Comparison of ENCODE assay signal across 25 mouse cellular contexts in the genomic region with DNA sequence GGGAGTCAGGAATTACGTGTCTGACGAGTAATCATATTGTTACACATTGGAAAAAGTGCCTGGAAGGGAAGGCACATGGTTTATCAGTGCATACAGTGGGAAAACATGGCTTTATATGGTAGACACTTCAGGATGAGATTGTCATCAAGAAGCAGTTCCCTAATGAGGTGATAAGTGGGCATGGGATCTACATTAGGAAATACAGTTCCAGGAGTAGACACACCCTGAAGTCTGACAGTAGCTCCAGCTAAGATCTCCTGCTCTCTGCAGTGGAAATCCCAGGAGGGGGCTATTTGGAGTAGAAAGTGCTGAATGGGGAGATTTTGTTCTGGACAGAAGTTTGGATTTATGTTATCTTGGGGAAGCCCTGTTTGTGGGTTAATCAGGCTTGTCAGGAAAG. TPM values are rescaled to one million over a fixed set of nuclear protein-coding genes. Genes with fewer than 3 reads are reported as not detected.
A peak's percentile ranks its signal among the peaks of the same experiment; 100 is the strongest.
DNase-seq lines count a peak whose midpoint lies in the region; ATAC-seq and TF ChIP-seq lines count a peak whose summit lies in the region.
"Had no signal": no experiment of that assay in that cellular context is flagged by ENCODE, and none has a peak within 500 bp of the region (broad histone marks: within the 10 kb centered on the region; RNA-seq: fewer than 3 reads in every experiment).

No protein-coding gene starts in this region.

- H3K4me1 ChIP-seq in lung, embryonic 14.5 days (ENCODE audit: insufficient read depth) = no peaks in the 10 kb centered on the region
- H3K4me1 ChIP-seq in lung, embryonic 16.5 days (replicated peaks; ENCODE audit: control insufficient read depth, insufficient read depth, low read length) = no peaks in the 10 kb centered on the region
- H3K4me1 ChIP-seq: embryonic facial prominence, embryonic 13.5 days; embryonic facial prominence, embryonic 15.5 days; forebrain, embryonic 10.5 days; forebrain, embryonic 12.5 days had no signal

- no peak overlapping the region for H3K9ac ChIP-seq in lung, embryonic 14.5 days
- no peak overlapping the region for H3K9ac ChIP-seq in lung, embryonic 16.5 days (ENCODE audit: low read length)
- H3K9ac ChIP-seq: embryonic facial prominence, embryonic 13.5 days; embryonic facial prominence, embryonic 15.5 days; forebrain, embryonic 12.5 days had no signal

- no peaks in the 10 kb centered on the region for H3K27me3 ChIP-seq in lung, embryonic 14.5 days (ENCODE audit: insufficient read depth, low read length)
- no peaks in the 10 kb centered on the region for H3K27me3 ChIP-seq in lung, embryonic 16.5 days (ENCODE audit: control insufficient read depth, insufficient read depth, low read depth, low read length)
- H3K27me3 ChIP-seq: embryonic facial prominence, embryonic 13.5 days; embryonic facial prominence, embryonic 15.5 days; forebrain, embryonic 12.5 days had no signal

- 33% methylated on average over 2 of the region's 2 CpGs for WGBS in lung, embryonic 14.5 days
- WGBS in lung, embryonic 16.5 days = 37% methylated on average over 2 of the region's 2 CpGs

- no peaks in the 10 kb centered on the region for H3K36me3 ChIP-seq in lung, embryonic 14.5 days (ENCODE audit: insufficient read depth)
- H3K36me3 ChIP-seq in lung, embryonic 16.5 days (ENCODE audit: control insufficient read depth, insufficient read depth, low read length) = no peaks in the 10 kb centered on the region
- H3K36me3 ChIP-seq: embryonic facial prominence, embryonic 13.5 days; embryonic facial prominence, embryonic 15.5 days; forebrain, embryonic 10.5 days; forebrain, embryonic 12.5 days had no signal

- peak; percentile 11 for DNase-seq in lung, embryonic 14.5 days
- DNase-seq in lung, adult 18-20 months = no peak
- no peak for DNase-seq in lung, postnatal 4 days
- peak; percentile 21 for DNase-seq in 3T3-L1 (ENCODE audit: low read depth, low spot score)
- DNase-seq: adrenal gland, adult 2 months; adrenal gland, postnatal 10 days; adrenal gland, postnatal 25 days; cerebellum, adult 11 months; cerebellum, adult 18-20 months; cerebellum, adult 8-10 months; cerebellum, adult 9-11 months; cerebellum, postnatal 14 days; cerebellum, postnatal 36 days; embryo, embryonic 11 days had no signal

- no peak for ATAC-seq in lung, embryonic 14.5 days (ENCODE audit: insufficient read depth)
- ATAC-seq in lung, embryonic 16.5 days (ENCODE audit: low read depth) = peak; percentile 54; the same call in 1 of the 2 replicates
- ATAC-seq: forebrain, embryonic 14.5 days; forebrain, embryonic 16.5 days had no signal

- H3K4me2 ChIP-seq in lung, embryonic 14.5 days = no peak overlapping the region
- no peak overlapping the region for H3K4me2 ChIP-seq in lung, embryonic 16.5 days (ENCODE audit: low read depth, low read length)
- H3K4me2 ChIP-seq: embryonic facial prominence, embryonic 13.5 days; embryonic facial prominence, embryonic 15.5 days; forebrain, embryonic 12.5 days had no signal

- H3K9me3 ChIP-seq in lung, embryonic 14.5 days (ENCODE audit: low read depth, low read length) = no peaks in the 10 kb centered on the region
- H3K9me3 ChIP-seq in lung, embryonic 16.5 days (ENCODE audit: control insufficient read depth, low read length) = no peaks in the 10 kb centered on the region
- H3K9me3 ChIP-seq: embryonic facial prominence, embryonic 13.5 days; embryonic facial prominence, embryonic 15.5 days; forebrain, embryonic 10.5 days; forebrain, embryonic 12.5 days had no signal

- H3K27ac ChIP-seq in lung, embryonic 14.5 days (ENCODE audit: low read depth) = no peak overlapping the region
- H3K27ac ChIP-seq in lung, embryonic 16.5 days (ENCODE audit: low read length) = no peak overlapping the region
- H3K27ac ChIP-seq: embryonic facial prominence, embryonic 13.5 days; embryonic facial prominence, embryonic 15.5 days; forebrain, embryonic 10.5 days; forebrain, embryonic 12.5 days had no signal

- no peak overlapping the region for H3K4me3 ChIP-seq in lung, embryonic 14.5 days (ENCODE audit: low read depth, low read length)
- no peak overlapping the region for H3K4me3 ChIP-seq in lung, embryonic 16.5 days (ENCODE audit: low read length)
- H3K4me3 ChIP-seq: embryonic facial prominence, embryonic 13.5 days; embryonic facial prominence, embryonic 15.5 days; erythroblast, embryonic 14.5 days; forebrain, embryonic 10.5 days; forebrain, embryonic 12.5 days had no signal

- TF ChIP-seq CTCF in lung, embryonic 14.5 days (IDR thresholded peaks at IDR 0.05; ENCODE audit: low read depth) = no peak

RNA-seq across cellular contexts. Expression of gene Tas2r126, which starts 7.1 kb away (rescaled TPM):
- not detected in 2 replicates for polyA plus RNA-seq in lung, embryonic 14.5 days (2014; fragmentation: Nextera tagmentation; extraction: Ambion mirVana)
- not detected in 2 replicates for polyA plus RNA-seq in lung, embryonic 16.5 days (2015; fragmentation: Nextera tagmentation; extraction: Ambion mirVana)
- polyA plus RNA-seq: adrenal gland, adult 2 months; C2C12; embryonic facial prominence, embryonic 11.5 days; embryonic facial prominence, embryonic 13.5 days; embryonic facial prominence, embryonic 15.5 days; erythroblast, embryonic 14.5 days; forebrain, embryonic 10.5 days; forebrain, embryonic 12.5 days; forebrain, embryonic 14.5 days; forebrain, embryonic 16.5 days had no signal

RNA-seq across cellular contexts. Expression of gene Olfr458, which starts 23.6 kb away (rescaled TPM):
- polyA plus RNA-seq in lung, embryonic 14.5 days (2014; fragmentation: Nextera tagmentation; extraction: Ambion mirVana) = not detected in 2 replicates
- not detected in 2 replicates for polyA plus RNA-seq in lung, embryonic 16.5 days (2015; fragmentation: Nextera tagmentation; extraction: Ambion mirVana)
- polyA plus RNA-seq: adrenal gland, adult 2 months; brain, embryonic 14.5 days; C2C12; embryonic facial prominence, embryonic 11.5 days; embryonic facial prominence, embryonic 13.5 days; embryonic facial prominence, embryonic 15.5 days; erythroblast, embryonic 14.5 days; forebrain, embryonic 10.5 days; forebrain, embryonic 12.5 days; forebrain, embryonic 14.5 days; forebrain, embryonic 16.5 days had no signal

RNA-seq across cellular contexts. Expression of gene Olfr457, which starts 34.7 kb away (rescaled TPM):
- polyA plus RNA-seq in lung, embryonic 14.5 days (2014; fragmentation: Nextera tagmentation; extraction: Ambion mirVana) = not detected in 2 replicates
- polyA plus RNA-seq in lung, embryonic 16.5 days (2015; fragmentation: Nextera tagmentation; extraction: Ambion mirVana) = 0.04 TPM in 1 of 2 replicates, not detected in the other
- polyA plus RNA-seq: adrenal gland, adult 2 months; brain, embryonic 14.5 days; C2C12; embryonic facial prominence, embryonic 11.5 days; embryonic facial prominence, embryonic 13.5 days; embryonic facial prominence, embryonic 15.5 days; erythroblast, embryonic 14.5 days; forebrain, embryonic 10.5 days; forebrain, embryonic 14.5 days; forebrain, embryonic 16.5 days had no signal

RNA-seq across cellular contexts. Expression of gene Tas2r135, which starts 36.2 kb away (rescaled TPM):
- polyA plus RNA-seq in lung, embryonic 14.5 days (2014; fragmentation: Nextera tagmentation; extraction: Ambion mirVana) = not detected in 2 replicates
- polyA plus RNA-seq in lung, embryonic 16.5 days (2015; fragmentation: Nextera tagmentation; extraction: Ambion mirVana) = not detected in 2 replicates
- polyA plus RNA-seq: adrenal gland, adult 2 months; C2C12; embryonic facial prominence, embryonic 11.5 days; embryonic facial prominence, embryonic 13.5 days; embryonic facial prominence, embryonic 15.5 days; erythroblast, embryonic 14.5 days; forebrain, embryonic 10.5 days; forebrain, embryonic 12.5 days; forebrain, embryonic 14.5 days; forebrain, embryonic 16.5 days had no signal

RNA-seq across cellular contexts. Expression of gene Tas2r143, which starts 41.4 kb away (rescaled TPM):
- polyA plus RNA-seq in lung, embryonic 14.5 days (2014; fragmentation: Nextera tagmentation; extraction: Ambion mirVana) = not detected in 2 replicates
- not detected in 2 replicates for polyA plus RNA-seq in lung, embryonic 16.5 days (2015; fragmentation: Nextera tagmentation; extraction: Ambion mirVana)
- polyA plus RNA-seq: C2C12; embryonic facial prominence, embryonic 11.5 days; embryonic facial prominence, embryonic 13.5 days; embryonic facial prominence, embryonic 15.5 days; erythroblast, embryonic 14.5 days; forebrain, embryonic 10.5 days; forebrain, embryonic 12.5 days; forebrain, embryonic 14.5 days; forebrain, embryonic 16.5 days had no signal

Comparison
In these comparisons a context has a peak if more than half of its experiments do, and no peak if none do; other contexts are left out.
1. DNase-seq: peak in lung, embryonic 14.5 days (single experiment) and 3T3-L1 (single experiment); none in lung, adult 18-20 months (0 of 2) and lung, postnatal 4 days (0 of 2).